Mouse (Mus musculus) ES-E14 (cell line): ENCODE measurements around the gene Kif19a. TPM values are rescaled to one million over a fixed set of nuclear protein-coding genes. Genes with fewer than 3 reads are reported as not detected.

ENCODE experiments used
- DNase-seq: peaks from one replicate; pipeline ENCODE4 v3.0.0-alpha.2; 2013; ENCODE audit warnings: low read depth, low spot score
- H3K27ac ChIP-seq: 2 replicates; pipeline ENCODE4 v1.5.1; 2012; ENCODE audit warnings: low read depth, mild to moderate bottlenecking, low read length, moderate library complexity, mixed read lengths; ENCODE audit not compliant: poor library complexity, insufficient read depth, severe bottlenecking
- H3K36me3 ChIP-seq: 2 replicates; pipeline ENCODE4 v1.6.1; 2012; ENCODE audit warnings: mild to moderate bottlenecking, low read length, moderate library complexity, mixed read lengths; ENCODE audit not compliant: control insufficient read depth, poor library complexity, insufficient read depth, severe bottlenecking
- H3K4me1 ChIP-seq, 2 experiments: fragments of 150-350 bp in 1 of 2; sonication (generic) in 1 of 2; 2 replicates each; pipeline ENCODE4 v1.6.1; 2012; ENCODE audit warnings: low read length in 2 of 2, mild to moderate bottlenecking in 1 of 2, mixed read lengths in 1 of 2; ENCODE audit not compliant: control insufficient read depth in 2 of 2, insufficient read depth in 2 of 2, poor library complexity in 1 of 2
- H3K4me3 ChIP-seq, 2 experiments: fragments of 150-350 bp in 1 of 2; sonication (generic) in 1 of 2; 2 replicates each; pipeline ENCODE4 v1.5.1; 2012; ENCODE audit warnings: low read length in 2 of 2, low read depth in 1 of 2, mild to moderate bottlenecking in 1 of 2, mixed read lengths in 1 of 2; ENCODE audit not compliant: insufficient read depth in 1 of 2, poor library complexity in 1 of 2, severe bottlenecking in 1 of 2
- H3K9ac ChIP-seq: 2 replicates; pipeline ENCODE4 v1.6.1; 2012; ENCODE audit warnings: low read depth, mild to moderate bottlenecking, low read length, mixed read lengths; ENCODE audit not compliant: poor library complexity, insufficient read depth, severe bottlenecking
- H3K9me3 ChIP-seq: fragments of 150-350 bp; sonication (generic); 2 replicates; pipeline ENCODE4 v1.6.1; 2012; ENCODE audit warnings: low read depth, mild to moderate bottlenecking, low read length; ENCODE audit not compliant: control insufficient read depth, insufficient read depth
- CHD2 ChIP-seq: IDR thresholded peaks from 2 replicates; pipeline ENCODE4 v1.6.1; 2014; ENCODE audit warnings: mild to moderate bottlenecking, low read depth, low read length, inconsistent platforms
- HCFC1 ChIP-seq: IDR thresholded peaks from 2 replicates; pipeline ENCODE4 v1.6.1; 2012; ENCODE audit warnings: low read length, inconsistent platforms, borderline replicate concordance; ENCODE audit not compliant: insufficient read depth
- MAFK ChIP-seq: IDR thresholded peaks from 2 replicates; pipeline ENCODE4 v1.6.1; 2014; ENCODE audit warnings: mild to moderate bottlenecking, low read depth, low read length, inconsistent platforms; ENCODE audit not compliant: insufficient read depth
- ZC3H11A ChIP-seq: IDR thresholded peaks from 2 replicates; pipeline ENCODE4 v1.6.1; 2012; ENCODE audit warnings: low read depth, mild to moderate bottlenecking, inconsistent platforms, low read length, borderline replicate concordance
- ZNF384 ChIP-seq: IDR thresholded peaks from 2 replicates; pipeline ENCODE4 v1.6.1; 2012; ENCODE audit warnings: low read depth, low read length, inconsistent platforms
- in situ Hi-C, 2 experiments: fragments of 600-800 bp; cut with MboI; formaldehyde crosslinking; loops; one replicate each; pipeline ENCODE4 v1.15.1; 2025; ENCODE audit warnings: low sequenced_read_pairs in 2 of 2, inconsistent platforms in 1 of 2; ENCODE audit not compliant: unreplicated experiment in 2 of 2
- total RNA-seq: library from RNA; depleted of rRNA; stranded (reverse); fragments of 300-350 nt; gene quantifications from 2 replicates; pipeline ENCODE4 v1.2.3, GENCODE M21; 2012

Gene Kif19a
- total RNA-seq, 1 experiment: 1.1 TPM

- H3K36me3 ChIP-seq: no peaks in the 10 kb centered on the region
- no peak overlapping the region for H3K27ac ChIP-seq
- no peaks in the 10 kb centered on the region for H3K9me3 ChIP-seq
- TF ChIP-seq MAFK: no peak
- no peak for TF ChIP-seq ZC3H11A
- no peak for TF ChIP-seq ZNF384
- TF ChIP-seq CHD2: no peak
- no peak for TF ChIP-seq HCFC1
- no peak overlapping the region for H3K9ac ChIP-seq
- H3K4me3 ChIP-seq: no peak overlapping the region
- H3K4me1 ChIP-seq: peaks cover 0 to 9% of the 10 kb centered on the region in 2 experiments; a peak in 2 of 4 replicates
- no peak for DNase-seq
- in situ Hi-C loops: loop anchor here in 1 of 2 experiments (25.0 kb wide), 1 partner anchor 176 kb away; no protein-coding TSS in a partner anchor
Observed at GRCm38 (mm10) chr11:114736111-114736510, 29.1 kb upstream of the Kif19a start.

GRCm38 (mm10) chr11:114736913-114737624 is 28.1 kb upstream of the Kif19a start:
- Histone ChIP-seq H3K27ac (peak overlapping the region; percentile 76), H3K9ac (peak overlapping the region; percentile 46; the same call in 1 of the 2 replicates), H3K9me3 (no peaks in the 10 kb centered on the region), H3K36me3 (no peaks in the 10 kb centered on the region), H3K4me3 (peak overlapping the region; percentile 37 to 42), H3K4me1 (peaks cover 0 to 9% of the 10 kb centered on the region in 2 experiments; a peak in 2 of 4 replicates)
- DNase-seq: peak; percentile 75
- in situ Hi-C loops: loop anchor here in 1 of 2 experiments (25.0 kb wide), 1 partner anchor 175 kb away; no protein-coding TSS in a partner anchor
- no peak for TF ChIP-seq CHD2
- no peak for TF ChIP-seq ZC3H11A
- no peak for TF ChIP-seq HCFC1
- no peak for TF ChIP-seq MAFK
- TF ChIP-seq ZNF384: no peak

- in situ Hi-C loops: loop anchor here in 1 of 2 experiments (25.0 kb wide), 1 partner anchor 172 kb away; no protein-coding TSS in a partner anchor
- no peaks in the 10 kb centered on the region for H3K9me3 ChIP-seq
- no peak overlapping the region for H3K9ac ChIP-seq
- no peak overlapping the region for H3K27ac ChIP-seq
- no peak for DNase-seq
- TF ChIP-seq ZC3H11A: no peak
- TF ChIP-seq MAFK: no peak
- no peak for TF ChIP-seq ZNF384
- no peak for TF ChIP-seq CHD2
- TF ChIP-seq HCFC1: no peak
- peaks cover 0 to 6% of the 10 kb centered on the region in 2 experiments; a peak in 1 of 4 replicates for H3K4me1 ChIP-seq
- H3K4me3 ChIP-seq: no peak overlapping the region
- no peaks in the 10 kb centered on the region for H3K36me3 ChIP-seq
Observed at GRCm38 (mm10) chr11:114740598-114740997, 24.6 kb upstream of the Kif19a start.

GRCm38 (mm10) chr11:114741451-114741850 is 23.7 kb upstream of the Kif19a start:
- no peak for DNase-seq
- Histone ChIP-seq H3K27ac (no peak overlapping the region), H3K36me3 (no peaks in the 10 kb centered on the region), H3K4me1 (peaks cover 0 to 6% of the 10 kb centered on the region in 2 experiments; a peak in 1 of 4 replicates), H3K9ac (no peak overlapping the region), H3K4me3 (no peak overlapping the region), H3K9me3 (no peaks in the 10 kb centered on the region)
- no peak for TF ChIP-seq ZNF384
- TF ChIP-seq CHD2: no peak
- TF ChIP-seq MAFK: no peak
- TF ChIP-seq HCFC1: no peak
- no peak for TF ChIP-seq ZC3H11A
- in situ Hi-C loops: loop anchor here in 1 of 2 experiments (25.0 kb wide), 1 partner anchor 171 kb away; no protein-coding TSS in a partner anchor
